Mouse (Mus musculus): ENCODE measurements around the gene Lrp2.

Gene Lrp2

GRCm38 (mm10) chr2:69562761-69563160 lies 23.1 kb downstream of the Lrp2 start:
- H3K27me3 ChIP-seq (ENCODE audit: insufficient read depth, low read length) = peaks cover 3% of the 10 kb centered on the region; the same call in 1 of the 2 replicates

GRCm38 (mm10) chr2:69560221-69560620 lies 25.6 kb downstream of the Lrp2 start:
- TF ChIP-seq CTCF (conservative IDR thresholded peaks at IDR 0.05; ENCODE audit: low read length) = no peak
- TF ChIP-seq POU5F1 (IDR thresholded peaks at IDR 0.05; ENCODE audit: borderline replicate concordance, low read length) = no peak
- no peak for TF ChIP-seq NANOG (IDR thresholded peaks at IDR 0.05; ENCODE audit: borderline replicate concordance, low read length)

More at GRCm38 (mm10) chr2:69562761-69563160, 23.1 kb downstream of the Lrp2 start:
- H3K4me1 ChIP-seq (replicated peaks; ENCODE audit: low read depth, low read length) = peaks cover 18% of the 10 kb centered on the region; the same call in 1 of the 2 replicates
- no peak for TF ChIP-seq POU5F1 (IDR thresholded peaks at IDR 0.05; ENCODE audit: borderline replicate concordance, low read length)
- TF ChIP-seq CTCF (conservative IDR thresholded peaks at IDR 0.05; ENCODE audit: low read length) = no peak
- TF ChIP-seq NANOG (IDR thresholded peaks at IDR 0.05; ENCODE audit: borderline replicate concordance, low read length) = no peak
- H3K36me3 ChIP-seq (ENCODE audit: insufficient read depth, low read length) = no peaks in the 10 kb centered on the region
- no peak overlapping the region for H3K4me3 ChIP-seq (replicated peaks; ENCODE audit: low read length)
- no peaks in the 10 kb centered on the region for H3K9me3 ChIP-seq (ENCODE audit: low read length)

GRCm38 (mm10) chr2:69559380-69559779 lies 26.5 kb downstream of the Lrp2 start:
- no peaks in the 10 kb centered on the region for H3K9me3 ChIP-seq (ENCODE audit: low read length)
- TF ChIP-seq NANOG (IDR thresholded peaks at IDR 0.05; ENCODE audit: borderline replicate concordance, low read length) = no peak
- TF ChIP-seq POU5F1 (IDR thresholded peaks at IDR 0.05; ENCODE audit: borderline replicate concordance, low read length) = no peak
- TF ChIP-seq CTCF (conservative IDR thresholded peaks at IDR 0.05; ENCODE audit: low read length) = no peak
- peaks cover 3% of the 10 kb centered on the region; the same call in 1 of the 2 replicates for H3K27me3 ChIP-seq (ENCODE audit: insufficient read depth, low read length)
- no peak overlapping the region for H3K4me3 ChIP-seq (replicated peaks; ENCODE audit: low read length)
- H3K4me1 ChIP-seq (replicated peaks; ENCODE audit: low read depth, low read length) = peaks cover 19% of the 10 kb centered on the region
- H3K36me3 ChIP-seq (ENCODE audit: insufficient read depth, low read length) = no peaks in the 10 kb centered on the region

More at GRCm38 (mm10) chr2:69560221-69560620, 25.6 kb downstream of the Lrp2 start:
- Histone ChIP-seq H3K9me3 (ENCODE audit: low read length) (no peaks in the 10 kb centered on the region), H3K4me1 (replicated peaks; ENCODE audit: low read depth, low read length) (peaks cover 18% of the 10 kb centered on the region), H3K4me3 (replicated peaks; ENCODE audit: low read length) (no peak overlapping the region), H3K36me3 (ENCODE audit: insufficient read depth, low read length) (no peaks in the 10 kb centered on the region), H3K27me3 (ENCODE audit: insufficient read depth, low read length) (peaks cover 3% of the 10 kb centered on the region; the same call in 1 of the 2 replicates)

- Histone ChIP-seq H3K4me1 (replicated peaks; ENCODE audit: low read depth, low read length) (peaks cover 19% of the 10 kb centered on the region), H3K4me3 (replicated peaks; ENCODE audit: low read length) (no peak overlapping the region), H3K27me3 (ENCODE audit: insufficient read depth, low read length) (peaks cover 3% of the 10 kb centered on the region; the same call in 1 of the 2 replicates), H3K9me3 (ENCODE audit: low read length) (no peaks in the 10 kb centered on the region), H3K36me3 (ENCODE audit: insufficient read depth, low read length) (no peaks in the 10 kb centered on the region)
- TF ChIP-seq POU5F1 (IDR thresholded peaks at IDR 0.05; ENCODE audit: borderline replicate concordance, low read length) (no peak), CTCF (conservative IDR thresholded peaks at IDR 0.05; ENCODE audit: low read length) (no peak), NANOG (IDR thresholded peaks at IDR 0.05; ENCODE audit: borderline replicate concordance, low read length) (no peak)
These were observed 29.2 kb downstream of the Lrp2 start for GRCm38 (mm10) chr2:69556686-69557085.

GRCm38 (mm10) chr2:69551639-69552038 lies 34.2 kb downstream of the Lrp2 start:
- no peaks in the 10 kb centered on the region for H3K27me3 ChIP-seq (ENCODE audit: insufficient read depth, low read length)
- H3K4me1 ChIP-seq (replicated peaks; ENCODE audit: low read depth, low read length) = peaks cover 22% of the 10 kb centered on the region
- no peaks in the 10 kb centered on the region for H3K9me3 ChIP-seq (ENCODE audit: low read length)
- TF ChIP-seq NANOG (IDR thresholded peaks at IDR 0.05; ENCODE audit: borderline replicate concordance, low read length) (no peak), POU5F1 (IDR thresholded peaks at IDR 0.05; ENCODE audit: borderline replicate concordance, low read length) (no peak), CTCF (conservative IDR thresholded peaks at IDR 0.05; ENCODE audit: low read length) (no peak)
- no peak overlapping the region for H3K4me3 ChIP-seq (replicated peaks; ENCODE audit: low read length)
- H3K36me3 ChIP-seq (ENCODE audit: insufficient read depth, low read length) = peaks cover 14% of the 10 kb centered on the region; the same call in 1 of the 2 replicates

- Histone ChIP-seq H3K36me3 (ENCODE audit: insufficient read depth, low read length) (peaks cover 14% of the 10 kb centered on the region; the same call in 1 of the 2 replicates), H3K27me3 (ENCODE audit: insufficient read depth, low read length) (no peaks in the 10 kb centered on the region; the same call in 1 of the 2 replicates), H3K4me1 (replicated peaks; ENCODE audit: low read depth, low read length) (peaks cover 51% of the 10 kb centered on the region), H3K9me3 (ENCODE audit: low read length) (no peaks in the 10 kb centered on the region), H3K4me3 (replicated peaks; ENCODE audit: low read length) (no peak overlapping the region)
- TF ChIP-seq CTCF (conservative IDR thresholded peaks at IDR 0.05; ENCODE audit: low read length) = no peak
- TF ChIP-seq POU5F1 (IDR thresholded peaks at IDR 0.05; ENCODE audit: borderline replicate concordance, low read length) = no peak
- TF ChIP-seq NANOG (IDR thresholded peaks at IDR 0.05; ENCODE audit: borderline replicate concordance, low read length) = no peak
These were observed 39.0 kb downstream of the Lrp2 start for GRCm38 (mm10) chr2:69546823-69547222.

GRCm38 (mm10) chr2:69536018-69536417 lies 49.8 kb downstream of the Lrp2 start:
- Histone ChIP-seq H3K4me1 (replicated peaks; ENCODE audit: low read depth, low read length) (peaks cover 63% of the 10 kb centered on the region), H3K27me3 (ENCODE audit: insufficient read depth, low read length) (0 out of 2 replicates have a peak, but pooled peaks cover 3% of the 10 kb centered on the region), H3K36me3 (ENCODE audit: insufficient read depth, low read length) (peaks cover 11% of the 10 kb centered on the region), H3K9me3 (ENCODE audit: low read length) (no peaks in the 10 kb centered on the region), H3K4me3 (replicated peaks; ENCODE audit: low read length) (peak overlapping the region; percentile 60)
- no peak for TF ChIP-seq CTCF (conservative IDR thresholded peaks at IDR 0.05; ENCODE audit: low read length)
- peak; percentile 77 for TF ChIP-seq NANOG (IDR thresholded peaks at IDR 0.05; ENCODE audit: borderline replicate concordance, low read length)
- no peak for TF ChIP-seq POU5F1 (IDR thresholded peaks at IDR 0.05; ENCODE audit: borderline replicate concordance, low read length)

- Histone ChIP-seq H3K9me3 (ENCODE audit: low read length) (no peaks in the 10 kb centered on the region), H3K27me3 (ENCODE audit: insufficient read depth, low read length) (no peaks in the 10 kb centered on the region), H3K36me3 (ENCODE audit: insufficient read depth, low read length) (peaks cover 20% of the 10 kb centered on the region), H3K4me1 (replicated peaks; ENCODE audit: low read depth, low read length) (peaks cover 61% of the 10 kb centered on the region), H3K4me3 (replicated peaks; ENCODE audit: low read length) (peak overlapping the region; percentile 48; the same call in 1 of the 2 replicates)
- no peak for TF ChIP-seq CTCF (conservative IDR thresholded peaks at IDR 0.05; ENCODE audit: low read length)
- no peak for TF ChIP-seq NANOG (IDR thresholded peaks at IDR 0.05; ENCODE audit: borderline replicate concordance, low read length)
- no peak for TF ChIP-seq POU5F1 (IDR thresholded peaks at IDR 0.05; ENCODE audit: borderline replicate concordance, low read length)
These were observed 54.3 kb downstream of the Lrp2 start for GRCm38 (mm10) chr2:69531528-69532055.
